Mouse (Mus musculus) hindbrain, postnatal 0 days (tissue): ENCODE data around the gene Stk11ip. TPM values are rescaled to one million over a fixed set of nuclear protein-coding genes. Genes with fewer than 3 reads are reported as not detected.
A peak's percentile ranks its signal among the peaks of the same experiment; 100 is the strongest.

Experiments used
- ATAC-seq: fragments of 200-750 bp; cut with Nextera tagmentation; 2 replicates; pipeline ENCODE4 v1.8.0; 2017; ENCODE audit warnings: mild to moderate bottlenecking, moderate TSS enrichment, moderate library complexity
- DNase-seq: peaks from one replicate; pipeline ENCODE4 v3.0.0-alpha.2; 2015; ENCODE audit warnings: low spot score
- H3K27ac ChIP-seq: fragments of 300-500 bp; sonication (generic); 2 replicates; pipeline ENCODE4 v1.5.1; 2014; ENCODE audit warnings: mild to moderate bottlenecking
- H3K27me3 ChIP-seq: fragments of 300-500 bp; sonication (generic); 2 replicates; pipeline ENCODE4 v1.6.1; 2014; ENCODE audit warnings: low read length, mixed read lengths; ENCODE audit not compliant: insufficient read depth
- H3K36me3 ChIP-seq: fragments of 300-500 bp; sonication (generic); 2 replicates; pipeline ENCODE4 v1.6.1; 2014; ENCODE audit warnings: low read length, mixed read lengths; ENCODE audit not compliant: insufficient read depth
- H3K4me1 ChIP-seq: fragments of 300-500 bp; sonication (generic); 2 replicates; pipeline ENCODE4 v1.6.1; 2014; ENCODE audit warnings: antibody characterized with exemption, low read length, mixed read lengths; ENCODE audit not compliant: insufficient read depth
- H3K4me2 ChIP-seq: fragments of 300-500 bp; sonication (generic); 2 replicates; pipeline ENCODE4 v1.6.1; 2014; ENCODE audit warnings: low read depth, mild to moderate bottlenecking, low read length, moderate library complexity, mixed read lengths
- H3K4me3 ChIP-seq: fragments of 300-500 bp; sonication (generic); 2 replicates; pipeline ENCODE4 v1.5.1; 2014; ENCODE audit warnings: low read length
- H3K9ac ChIP-seq: fragments of 300-500 bp; sonication (generic); replicated peaks from 2 replicates; pipeline ENCODE4 v1.6.1; 2014; ENCODE audit warnings: mild to moderate bottlenecking, low read length, moderate library complexity, mixed read lengths
- H3K9me3 ChIP-seq: fragments of 300-500 bp; sonication (generic); 2 replicates; pipeline ENCODE4 v1.6.1; 2016; ENCODE audit warnings: low read length, mixed read lengths
- CTCF ChIP-seq: IDR thresholded peaks from 2 replicates; pipeline ENCODE4 v1.5.1; 2016; ENCODE audit warnings: antibody characterized with exemption, control low read depth, low read depth
- WGBS: fragments of 180-500 bp; shearing (Covaris S2); extraction: QIAGEN DNeasy Blood & Tissue Kit; methylation state at CpG from one replicate; pipeline ENCODE4 v1.1.7; 2014; 5-methylcytosine and 5-hydroxymethylcytosine counted together
- polyA plus RNA-seq: library from polyadenylated mRNA; unstranded; fragments of >200 nt; fragmentation: Nextera tagmentation; extraction: Ambion mirVana; gene quantifications from 2 replicates; pipeline ENCODE4 v1.2.1, GENCODE M21; 2015
- total RNA-seq: library from RNA; depleted of rRNA; stranded (reverse); fragments of >200 nt; gene quantifications from 2 replicates; pipeline ENCODE4 v1.2.3, GENCODE M21; 2014

The Stk11ip gene
- total and polyA plus RNA-seq, 2 experiments from 2014 or later: 14.0 to 46.9 TPM

DNA sequence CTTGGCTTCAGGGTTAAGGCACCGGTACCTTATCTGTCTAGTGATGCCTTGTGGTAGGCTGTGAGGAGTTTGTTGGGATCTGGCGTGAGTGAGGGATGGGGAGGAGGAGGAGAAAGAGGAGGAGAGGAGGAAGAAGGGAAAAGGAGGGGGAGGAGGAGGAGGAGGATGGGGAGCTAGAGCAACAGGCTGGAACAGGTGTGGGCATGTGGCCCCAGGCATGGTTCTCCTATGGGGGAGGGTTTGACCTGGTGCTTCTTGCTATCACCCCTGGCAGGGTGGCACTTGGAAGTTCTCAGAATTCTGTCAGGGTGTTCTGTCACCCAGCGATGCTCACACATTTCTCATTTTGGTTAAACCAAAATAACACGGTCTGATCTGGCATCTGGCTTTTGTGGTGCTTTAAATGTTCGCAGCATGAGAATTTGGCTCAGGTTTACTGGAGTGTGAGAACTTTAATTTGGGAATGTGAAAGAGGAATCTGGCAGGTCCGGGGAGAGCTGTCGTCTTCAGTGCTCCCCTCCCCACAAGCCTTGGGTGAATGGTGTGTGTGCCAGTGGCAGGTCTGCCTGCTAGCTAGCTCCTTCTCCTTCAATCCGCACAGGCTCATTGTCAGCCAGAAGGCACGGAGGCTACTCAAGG, 34.9 kb downstream of the Stk11ip start:
- H3K27ac ChIP-seq: no peak overlapping the region
- no peaks in the 10 kb centered on the region for H3K27me3 ChIP-seq
- no peak for TF ChIP-seq CTCF
- H3K4me1 ChIP-seq: peaks cover 9% of the 10 kb centered on the region; the same call in 1 of the 2 replicates
- no peak overlapping the region for H3K4me2 ChIP-seq
- H3K9me3 ChIP-seq: no peaks in the 10 kb centered on the region
- no peak overlapping the region for H3K9ac ChIP-seq
- no peak for DNase-seq
- ATAC-seq: no peak
- WGBS: 86% methylated on average over 9 of the region's 9 CpGs
- no peak overlapping the region for H3K4me3 ChIP-seq
- H3K36me3 ChIP-seq: peaks cover 30% of the 10 kb centered on the region

GRCm38 (mm10) chr1:75557041-75557440, 35.7 kb downstream of the Stk11ip start:
- WGBS: 93% methylated on average over 7 of the region's 7 CpGs

GRCm38 (mm10) chr1:75558388-75559178, 37.3 kb downstream of the Stk11ip start:
- Histone ChIP-seq H3K4me2 (no peak overlapping the region), H3K36me3 (peaks cover 27% of the 10 kb centered on the region), H3K9me3 (no peaks in the 10 kb centered on the region), H3K27me3 (no peaks in the 10 kb centered on the region), H3K27ac (peak overlapping the region; percentile 79), H3K9ac (no peak overlapping the region), H3K4me1 (peaks cover 15% of the 10 kb centered on the region; the same call in 1 of the 2 replicates), H3K4me3 (no peak overlapping the region)
- ATAC-seq: no peak
- 87% methylated on average over 18 of the region's 18 CpGs for WGBS
- no peak for TF ChIP-seq CTCF
- no peak for DNase-seq

More at GRCm38 (mm10) chr1:75557041-75557440, 35.7 kb downstream of the Stk11ip start:
- Histone ChIP-seq H3K27me3 (no peaks in the 10 kb centered on the region), H3K4me3 (no peak overlapping the region), H3K36me3 (peaks cover 30% of the 10 kb centered on the region), H3K9ac (no peak overlapping the region), H3K9me3 (no peaks in the 10 kb centered on the region), H3K27ac (no peak overlapping the region), H3K4me1 (peaks cover 15% of the 10 kb centered on the region; the same call in 1 of the 2 replicates), H3K4me2 (no peak overlapping the region)
- ATAC-seq (no peak), DNase-seq (no peak)
- TF ChIP-seq CTCF: no peak

- H3K27me3 ChIP-seq: no peaks in the 10 kb centered on the region
- TF ChIP-seq CTCF: peak; percentile 99
- ATAC-seq: peak; percentile 96
- peaks cover 15% of the 10 kb centered on the region; the same call in 1 of the 2 replicates for H3K4me1 ChIP-seq
- no peak overlapping the region for H3K4me3 ChIP-seq
- peak overlapping the region; percentile 38 for H3K4me2 ChIP-seq
- 6% methylated on average over 17 of the region's 17 CpGs for WGBS
- no peaks in the 10 kb centered on the region for H3K9me3 ChIP-seq
- DNase-seq: peak; percentile 98
- H3K9ac ChIP-seq: no peak overlapping the region
- peaks cover 24% of the 10 kb centered on the region for H3K36me3 ChIP-seq
- H3K27ac ChIP-seq: peak overlapping the region; percentile 79
Observed at GRCm38 (mm10) chr1:75559212-75559925, 38.0 kb downstream of the Stk11ip start.

DNA sequence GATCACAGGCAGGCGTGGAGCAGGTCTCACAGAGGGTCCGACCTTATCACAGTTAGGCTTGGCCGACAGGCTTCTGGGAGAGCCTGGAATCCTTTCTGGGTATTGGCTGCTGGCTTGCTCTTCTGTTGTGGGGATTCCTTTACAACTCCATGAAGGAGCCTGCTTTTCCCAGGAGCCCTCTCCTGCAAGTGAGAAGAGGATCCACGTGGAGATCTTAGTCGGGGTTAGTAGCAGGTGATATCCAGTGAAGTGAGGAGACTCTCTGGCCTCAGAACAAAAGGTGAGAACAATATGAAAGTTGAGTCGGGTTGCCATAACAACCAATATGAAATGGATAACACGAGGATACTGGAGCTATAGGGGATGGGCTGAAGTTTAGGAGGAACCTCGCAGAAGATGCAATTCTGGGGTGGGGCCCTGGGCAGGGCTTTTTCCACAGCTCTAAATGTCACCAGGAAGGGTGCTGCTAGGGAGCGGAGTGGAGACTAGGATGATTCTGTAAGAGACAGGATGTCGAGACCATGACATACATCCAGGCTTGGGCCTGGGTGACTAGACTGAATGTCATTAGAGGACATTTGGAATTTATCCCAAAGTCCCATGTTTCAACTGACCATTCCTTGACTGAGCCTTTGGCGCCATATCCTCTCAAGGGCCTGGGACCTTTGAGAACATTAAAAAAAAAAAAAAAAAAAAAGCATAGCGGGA, 39.0 kb downstream of the Stk11ip start:
- WGBS: 78% methylated on average over 12 of the region's 12 CpGs
- peaks cover 15% of the 10 kb centered on the region; the same call in 1 of the 2 replicates for H3K4me1 ChIP-seq
- no peaks in the 10 kb centered on the region for H3K9me3 ChIP-seq
- TF ChIP-seq CTCF: no peak
- H3K4me2 ChIP-seq: no peak overlapping the region
- no peaks in the 10 kb centered on the region for H3K27me3 ChIP-seq
- no peak for DNase-seq
- peaks cover 14% of the 10 kb centered on the region for H3K36me3 ChIP-seq
- H3K4me3 ChIP-seq: no peak overlapping the region
- no peak overlapping the region for H3K27ac ChIP-seq
- H3K9ac ChIP-seq: no peak overlapping the region
- ATAC-seq: no peak

- Histone ChIP-seq H3K36me3 (peaks cover 12% of the 10 kb centered on the region), H3K4me1 (peaks cover 15% of the 10 kb centered on the region; the same call in 1 of the 2 replicates), H3K9ac (no peak overlapping the region), H3K27me3 (no peaks in the 10 kb centered on the region), H3K27ac (peak overlapping the region; percentile 76), H3K4me3 (no peak overlapping the region), H3K4me2 (no peak overlapping the region), H3K9me3 (no peaks in the 10 kb centered on the region)
- WGBS: 34% methylated on average over 4 of the region's 4 CpGs
- TF ChIP-seq CTCF: no peak
- no peak for DNase-seq
- peak; percentile 19; the same call in 1 of the 2 replicates for ATAC-seq
Observed at GRCm38 (mm10) chr1:75561221-75561897, 40.0 kb downstream of the Stk11ip start.
